Mouse (Mus musculus): ENCODE measurements around the gene Nptx2. TPM values are rescaled to one million over a fixed set of nuclear protein-coding genes. Genes with fewer than 3 reads are reported as not detected.

Nptx2 gene
- polyA plus RNA-seq (2012; rRNA removed): 0.02 and 0.04 TPM in 2 replicates

GRCm38 (mm10) chr5:144545653-144546422 lies at the start of gene Nptx2:
Gene Nptx2, plus strand, starts transcription at chr5:144545902.

Other genes starting within 250 kb of the Nptx2 start
- gene Baiap2l1, start 187.8 kb upstream of the Nptx2 start, polyA plus RNA-seq (2012; rRNA removed): 11.6 and 11.8 TPM in 2 replicates
- 0.10 and 0.14 TPM in 2 replicates for gene Tmem130, start 215.9 kb downstream of the Nptx2 start, polyA plus RNA-seq (2012; rRNA removed)
- gene Trrap, start 221.8 kb downstream of the Nptx2 start, polyA plus RNA-seq (2012; rRNA removed): 20.9 and 29.3 TPM in 2 replicates

Measured in liver, embryonic 18 days (tissue).